Mouse (Mus musculus) hematopoietic stem cell, adult 5-6 weeks (primary cell): ENCODE data around the gene Fam57b. TPM values are rescaled to one million over a fixed set of nuclear protein-coding genes. Genes with fewer than 3 reads are reported as not detected.

Source experiments
- ATAC-seq, 2 experiments: fragments of 125-278 bp in 1 of 2; replicated peaks in 1 of 2; 2 replicates each; pipeline ENCODE4 v1.8.0; 2016 to 2017; ENCODE audit warnings: inconsistent platforms in 2 of 2, mild to moderate bottlenecking in 2 of 2, moderate number of reproducible peaks in 2 of 2, low read depth in 1 of 2, moderate TSS enrichment in 1 of 2; ENCODE audit not compliant: low FRiP score in 2 of 2, poor library complexity in 2 of 2, severe bottlenecking in 2 of 2, insufficient read depth in 1 of 2, low TSS enrichment in 1 of 2
- total RNA-seq: library from RNA; stranded (forward); fragments of 172-1452, 232-1000 nt; gene quantifications from 2 replicates; pipeline ENCODE4 v1.2.3, GENCODE M21; 2017

Gene Fam57b
- total RNA-seq, 1 experiment from 2014 or later, result not detected

DNA sequence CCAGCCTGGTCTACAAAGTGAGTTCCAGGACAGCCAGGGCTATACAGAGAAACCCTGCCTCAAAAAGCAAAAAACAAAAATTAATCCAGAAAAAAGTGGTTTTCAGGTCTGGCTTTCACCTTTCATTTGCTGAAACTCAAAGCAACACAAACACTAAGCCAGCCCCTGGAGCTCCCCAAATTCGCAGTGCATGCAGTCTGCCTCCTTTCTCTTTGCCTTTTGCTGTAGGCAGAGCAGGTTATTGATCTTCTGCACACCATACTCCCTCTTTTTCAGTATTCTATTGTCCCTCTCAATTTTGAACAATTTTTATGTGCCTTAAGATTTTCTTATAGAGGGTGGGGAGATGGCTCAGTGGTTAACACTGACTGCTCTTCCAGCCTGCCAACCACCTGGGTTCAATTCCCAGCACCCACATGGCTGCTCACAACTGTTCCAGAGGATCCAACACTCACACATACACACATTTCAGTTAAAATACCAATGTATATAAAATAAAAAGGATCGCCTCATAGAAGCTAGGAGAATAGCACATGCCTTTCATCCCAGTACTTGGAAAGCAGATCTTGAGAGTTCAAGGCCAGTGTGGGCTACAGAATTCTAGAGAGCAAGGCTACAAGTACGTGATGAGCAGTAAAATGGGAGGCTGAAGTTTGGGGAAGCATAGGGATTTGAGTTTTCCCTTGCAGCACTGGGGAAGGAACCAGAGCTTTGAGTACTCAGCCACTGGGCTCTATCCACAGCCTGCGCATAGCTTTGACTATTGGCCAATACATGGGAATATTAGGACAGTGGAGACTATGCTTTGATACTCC lies 3.8 kb upstream of the Fam57b start:
- ATAC-seq, result no peak

- ATAC-seq, result no peak
Measured at GRCm38 (mm10) chr7:126794271-126794605, 3.2 kb upstream of the Fam57b start.

DNA sequence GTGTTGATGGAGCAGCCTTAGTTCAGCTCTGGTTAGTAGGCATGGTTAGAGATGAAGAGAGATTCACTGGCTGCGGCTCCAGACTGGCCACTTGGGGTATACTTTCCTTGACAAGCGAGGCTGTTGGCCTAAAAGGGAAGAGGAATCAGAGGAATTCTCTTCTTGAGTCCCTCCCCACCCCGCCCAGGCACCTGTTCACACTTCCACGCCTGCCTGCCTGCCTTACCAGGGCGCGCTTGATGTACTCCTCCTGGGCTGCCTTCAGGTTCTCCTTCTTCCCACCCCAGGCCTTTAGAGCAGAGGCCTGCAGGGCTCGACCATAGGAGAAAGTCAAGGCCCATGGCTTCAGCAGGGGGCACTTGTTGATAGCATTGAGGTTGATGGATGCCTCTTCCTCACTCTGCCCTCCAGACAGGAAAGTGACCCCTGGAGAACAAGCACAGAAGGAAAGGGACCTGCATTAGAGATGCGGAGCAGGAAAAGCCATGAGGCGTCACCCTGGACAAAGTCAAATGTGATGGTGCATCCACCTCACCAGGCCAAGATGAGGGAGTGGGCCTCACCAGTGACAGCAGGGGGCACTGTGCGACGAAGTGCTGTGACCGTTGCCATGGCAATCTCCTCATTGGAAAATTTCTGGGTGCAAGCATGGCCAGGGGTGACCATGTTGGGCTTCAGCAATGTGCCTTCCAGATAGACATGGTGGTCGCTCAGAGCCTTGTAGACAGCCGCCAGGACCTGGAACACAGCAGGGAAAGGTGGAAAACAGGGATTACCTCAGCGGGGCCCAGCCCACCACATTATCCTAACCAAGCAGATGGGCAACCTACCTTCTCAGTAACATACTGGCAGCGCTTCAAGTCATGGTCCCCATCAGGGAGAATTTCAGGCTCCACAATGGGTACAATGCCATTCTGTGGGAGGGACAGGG lies 1.8 kb upstream of the Fam57b start:
- no peak for ATAC-seq

GRCm38 (mm10) chr7:126796350-126796932 lies 1.0 kb upstream of the Fam57b start:
- ATAC-seq, result no peak

GRCm38 (mm10) chr7:126798127-126799049 lies 920 bp downstream of the Fam57b start:
- ATAC-seq, result peak; percentile 50 to 56

GRCm38 (mm10) chr7:126799050-126799467 lies 1.6 kb downstream of the Fam57b start:
- peak; percentile 81 to 84 for ATAC-seq

DNA sequence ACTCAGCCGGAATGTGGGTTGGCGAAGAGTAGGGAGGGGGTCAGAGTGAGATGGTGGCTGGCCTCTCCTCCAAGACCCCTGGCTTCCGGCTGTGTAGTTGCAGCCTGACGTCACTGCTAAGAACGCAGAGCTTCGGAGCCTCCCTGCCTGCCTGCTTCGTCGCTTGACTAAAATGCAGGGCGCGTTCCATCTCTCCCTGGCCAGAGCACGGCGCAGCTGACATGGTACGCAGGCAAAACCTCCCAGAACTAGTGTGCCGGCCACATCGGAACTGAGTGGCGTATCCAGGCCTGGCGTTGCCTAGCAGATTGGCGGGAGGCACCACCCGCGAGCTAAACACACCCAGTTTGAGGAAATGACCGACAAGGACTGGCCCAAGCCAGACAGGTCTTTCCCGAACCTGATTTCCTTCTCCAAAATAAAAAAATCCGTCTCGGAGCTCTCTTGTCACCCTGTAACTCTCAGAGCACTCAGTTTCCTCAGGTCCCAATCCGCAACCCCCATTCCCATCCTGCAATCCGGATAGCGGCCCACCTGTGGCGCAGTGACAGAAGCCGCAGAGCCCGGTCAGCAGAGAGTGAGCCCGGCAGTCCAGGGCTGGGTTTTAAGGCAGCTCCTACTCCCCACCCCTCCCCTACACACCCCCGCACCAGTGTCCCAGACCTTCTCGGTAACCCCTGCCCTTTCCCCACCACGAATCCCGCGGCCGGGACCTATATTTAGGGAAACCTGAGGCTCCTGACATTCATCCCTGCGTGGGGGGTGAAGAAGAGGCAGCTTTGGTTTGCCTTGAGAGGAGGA lies 2.2 kb downstream of the Fam57b start:
- ATAC-seq, result peak; percentile 65

DNA sequence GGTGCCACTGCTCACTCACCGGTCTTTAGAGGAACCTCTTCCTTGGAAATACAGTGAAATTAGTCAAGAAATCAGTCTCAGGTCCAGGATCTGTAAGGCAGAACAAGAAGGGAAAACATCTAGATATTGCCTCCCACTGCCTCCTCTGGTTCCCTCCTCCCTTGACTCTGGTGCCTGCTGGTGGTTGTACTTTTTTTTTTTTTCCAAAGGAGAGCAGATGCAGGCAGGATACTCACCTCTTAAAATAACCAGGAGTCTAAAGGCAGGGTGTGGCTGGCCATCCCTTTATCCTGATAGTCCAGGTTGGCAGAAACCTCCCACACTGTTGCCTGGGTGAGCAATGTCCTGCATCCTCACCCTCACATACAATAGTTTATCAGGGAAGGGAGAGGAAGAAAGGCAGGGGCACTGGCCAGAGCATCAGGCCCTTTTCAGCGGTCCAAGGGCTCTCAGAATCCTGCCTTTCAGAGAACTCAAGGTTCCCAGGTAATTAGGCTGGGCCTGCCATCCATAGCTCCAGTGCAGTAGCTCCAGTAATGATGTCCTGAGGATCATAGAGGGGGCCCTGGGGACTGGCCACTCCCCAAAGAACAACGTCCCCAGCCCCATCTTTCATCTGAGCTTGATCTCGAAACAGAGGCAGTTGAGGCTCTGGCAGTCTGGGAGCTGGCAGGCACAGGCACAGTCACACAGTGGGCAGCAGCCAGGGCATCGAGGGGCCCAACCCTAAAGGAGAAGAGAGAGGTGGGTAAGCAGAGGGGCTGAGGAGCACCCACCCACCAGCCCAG lies 3.0 kb downstream of the Fam57b start:
- ATAC-seq, result no peak

- no peak for ATAC-seq
Measured at GRCm38 (mm10) chr7:126801057-126801422, 3.6 kb downstream of the Fam57b start.

DNA sequence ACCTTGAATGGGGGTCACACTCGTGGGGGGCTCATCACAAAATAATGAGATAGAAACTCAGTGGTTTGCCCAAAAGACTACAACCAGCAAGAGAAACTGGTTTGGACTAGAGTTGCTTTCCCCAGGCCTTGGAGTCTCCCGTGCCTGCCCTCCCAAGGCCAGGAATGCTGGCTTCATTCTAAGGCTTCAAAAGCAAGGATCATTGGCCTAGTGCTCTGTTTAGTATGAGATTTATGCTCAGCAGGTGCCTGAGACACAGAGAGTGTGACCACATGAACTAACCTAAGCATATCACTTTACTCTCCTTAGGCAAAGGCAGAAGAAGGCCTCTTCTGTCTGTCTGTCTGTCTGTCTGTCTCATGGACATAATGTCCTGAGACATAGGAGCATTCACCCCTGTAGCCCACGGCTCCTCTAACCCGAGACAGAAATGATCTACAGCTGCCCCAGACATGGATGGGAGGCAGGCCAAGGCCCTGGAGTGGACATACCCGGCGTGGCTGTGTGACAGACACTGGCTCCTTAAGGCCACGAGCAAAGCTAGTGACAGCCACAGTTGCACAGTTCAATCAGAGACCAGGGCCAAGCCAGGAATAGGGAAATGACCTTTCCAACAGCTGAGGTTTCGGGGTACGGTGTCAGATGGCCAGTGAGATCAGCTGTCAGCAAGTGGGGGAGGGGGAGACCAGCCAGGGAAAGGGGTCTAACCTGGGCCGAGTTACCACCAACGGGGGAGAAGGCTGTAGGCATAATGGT lies 4.8 kb downstream of the Fam57b start:
- ATAC-seq, result no peak

- no peak for ATAC-seq
Measured at GRCm38 (mm10) chr7:126803181-126803580, 5.7 kb downstream of the Fam57b start.

DNA sequence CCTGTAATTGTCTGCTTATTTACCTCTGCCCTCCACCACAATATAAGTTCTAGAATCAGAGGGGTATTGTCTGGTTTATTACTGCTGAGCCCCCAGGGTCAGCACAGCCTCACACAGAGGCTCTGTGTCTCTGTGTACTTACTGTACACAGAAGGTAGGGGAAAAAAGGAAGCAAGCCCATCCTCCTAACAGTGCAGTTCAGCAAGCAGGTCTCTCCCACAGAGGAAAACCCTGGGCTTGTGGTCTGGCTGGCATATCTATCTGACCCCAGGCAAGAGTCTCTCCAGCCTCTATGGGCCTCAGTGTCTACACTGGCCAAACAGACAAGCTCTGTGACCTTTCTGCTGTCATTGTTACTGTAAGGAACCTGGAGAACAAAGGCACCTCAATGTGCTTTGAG lies 6.3 kb downstream of the Fam57b start:
- ATAC-seq, result no peak

GRCm38 (mm10) chr7:126806956-126807355 lies 9.5 kb downstream of the Fam57b start:
- no peak for ATAC-seq

DNA sequence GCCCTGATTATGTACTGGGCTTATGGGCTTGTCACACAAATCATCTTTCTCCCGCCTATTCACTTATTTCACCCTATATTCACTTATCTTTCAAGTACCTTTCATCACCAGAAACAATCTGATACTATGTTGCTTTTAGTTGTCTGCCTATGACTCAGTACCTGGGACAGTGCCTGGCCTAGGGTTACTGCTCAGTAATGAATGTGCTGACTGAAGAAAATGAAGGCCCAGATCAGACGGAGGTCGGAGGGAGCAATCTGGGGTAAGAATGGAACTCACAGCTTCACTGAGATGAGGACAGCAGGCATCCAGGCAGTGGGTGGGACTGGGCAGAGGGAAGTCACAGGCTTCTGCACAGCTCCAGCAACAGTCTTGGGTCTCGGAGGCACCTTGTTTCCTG lies 9.9 kb downstream of the Fam57b start:
- ATAC-seq, result no peak
